Mouse (Mus musculus): ENCODE results near the gene Tomt. TPM values are rescaled to one million over a fixed set of nuclear protein-coding genes. Genes with fewer than 3 reads are reported as not detected.
A peak's percentile ranks its signal among the peaks of the same experiment; 100 is the strongest.
"Not testable (repeated sequence)": the region's sequence is repeated elsewhere in the genome, so short reads cannot be mapped to it uniquely, and the experiment has no call there.

Tomt gene
- polyA plus RNA-seq, 1 experiment from 2014 or later: 0.37 TPM

GRCm38 (mm10) chr7:101933300-101933699 lies 27.1 kb upstream of the Tomt start:
- peak overlapping the region; percentile 94 for H3K27ac ChIP-seq (replicated peaks)
- H3K27me3 ChIP-seq (ENCODE audit: low read depth, poor library complexity, severe bottlenecking): no peaks in the 10 kb centered on the region
- 11% methylated on average over 15 of the region's 15 CpGs for WGBS
- H3K4me3 ChIP-seq: peak overlapping the region; percentile 92
- DNase-seq (ENCODE audit: low spot score): no peak
- H3K36me3 ChIP-seq: peaks cover 10% of the 10 kb centered on the region
- H3K9me3 ChIP-seq (replicated peaks): no peaks in the 10 kb centered on the region
- peaks cover 31% of the 10 kb centered on the region for H3K4me1 ChIP-seq

- Histone ChIP-seq H3K27me3 (ENCODE audit: low read depth, poor library complexity, severe bottlenecking) (no peaks in the 10 kb centered on the region), H3K36me3 (peaks cover 9% of the 10 kb centered on the region; the same call in 1 of the 2 replicates), H3K4me3 (peak overlapping the region; percentile 92), H3K27ac (replicated peaks) (no peak overlapping the region), H3K9me3 (replicated peaks) (no peaks in the 10 kb centered on the region), H3K4me1 (peaks cover 31% of the 10 kb centered on the region)
- 93% methylated on average over 1 of the region's 1 CpGs for WGBS
- DNase-seq (ENCODE audit: low spot score): no peak
Measured at GRCm38 (mm10) chr7:101932551-101932950, 26.4 kb upstream of the Tomt start.

- no peak for DNase-seq (ENCODE audit: low spot score)
- Histone ChIP-seq H3K4me1 (peaks cover 7% of the 10 kb centered on the region), H3K4me3 (no peak overlapping the region), H3K36me3 (no peaks in the 10 kb centered on the region), H3K27me3 (ENCODE audit: low read depth, poor library complexity, severe bottlenecking) (no peaks in the 10 kb centered on the region), H3K9me3 (replicated peaks) (peaks cover 4% of the 10 kb centered on the region; the same call in 1 of the 2 replicates), H3K27ac (replicated peaks) (no peak overlapping the region)
- 89% methylated on average over 3 of the region's 3 CpGs for WGBS
Measured at GRCm38 (mm10) chr7:101928093-101928492, 21.9 kb upstream of the Tomt start.

- not testable (repeated sequence) for H3K9me3 ChIP-seq (replicated peaks); H3K36me3 ChIP-seq; DNase-seq (ENCODE audit: low spot score); H3K4me1 ChIP-seq; H3K4me3 ChIP-seq; H3K27me3 ChIP-seq (ENCODE audit: low read depth, poor library complexity, severe bottlenecking); H3K27ac ChIP-seq (replicated peaks)
Measured at GRCm38 (mm10) chr7:101925892-101926291, 19.7 kb upstream of the Tomt start.

- Histone ChIP-seq H3K27ac (replicated peaks) (no peak overlapping the region), H3K4me3 (no peak overlapping the region), H3K27me3 (ENCODE audit: low read depth, poor library complexity, severe bottlenecking) (no peaks in the 10 kb centered on the region), H3K9me3 (replicated peaks) (no peaks in the 10 kb centered on the region), H3K4me1 (no peaks in the 10 kb centered on the region), H3K36me3 (peaks cover 23% of the 10 kb centered on the region)
- WGBS: 6% methylated on average over 1 of the region's 1 CpGs
- DNase-seq (ENCODE audit: low spot score): peak; percentile 65
Measured at GRCm38 (mm10) chr7:101918071-101918470, 11.9 kb upstream of the Tomt start.

GRCm38 (mm10) chr7:101911982-101912381 lies 5.8 kb upstream of the Tomt start:
- Histone ChIP-seq H3K4me3 (no peak overlapping the region), H3K36me3 (peaks cover 65% of the 10 kb centered on the region), H3K9me3 (replicated peaks) (no peaks in the 10 kb centered on the region), H3K4me1 (peaks cover 9% of the 10 kb centered on the region), H3K27me3 (ENCODE audit: low read depth, poor library complexity, severe bottlenecking) (no peaks in the 10 kb centered on the region), H3K27ac (replicated peaks) (no peak overlapping the region)
- WGBS: 65% methylated on average over 3 of the region's 3 CpGs
- no peak for DNase-seq (ENCODE audit: low spot score)

GRCm38 (mm10) chr7:101910138-101910537 lies 4.0 kb upstream of the Tomt start:
- Histone ChIP-seq H3K27ac (replicated peaks) (no peak overlapping the region), H3K9me3 (replicated peaks) (no peaks in the 10 kb centered on the region), H3K36me3 (peaks cover 63% of the 10 kb centered on the region), H3K4me1 (peaks cover 21% of the 10 kb centered on the region), H3K27me3 (ENCODE audit: low read depth, poor library complexity, severe bottlenecking) (no peaks in the 10 kb centered on the region), H3K4me3 (no peak overlapping the region)
- WGBS: 79% methylated on average over 4 of the region's 4 CpGs
- no peak for DNase-seq (ENCODE audit: low spot score)

GRCm38 (mm10) chr7:101908367-101908766 lies 2.2 kb upstream of the Tomt start:
- peaks cover 26% of the 10 kb centered on the region for H3K4me1 ChIP-seq
- H3K9me3 ChIP-seq (replicated peaks): no peaks in the 10 kb centered on the region
- no peaks in the 10 kb centered on the region for H3K27me3 ChIP-seq (ENCODE audit: low read depth, poor library complexity, severe bottlenecking)
- WGBS: 84% methylated on average over 4 of the region's 4 CpGs
- no peak overlapping the region for H3K27ac ChIP-seq (replicated peaks)
- H3K36me3 ChIP-seq: peaks cover 45% of the 10 kb centered on the region
- no peak overlapping the region for H3K4me3 ChIP-seq
- no peak for DNase-seq (ENCODE audit: low spot score)

GRCm38 (mm10) chr7:101906696-101907095 lies 537 bp upstream of the Tomt start:
- Histone ChIP-seq H3K4me1 (peaks cover 26% of the 10 kb centered on the region), H3K9me3 (replicated peaks) (peaks cover 7% of the 10 kb centered on the region; the same call in 1 of the 2 replicates), H3K27me3 (ENCODE audit: low read depth, poor library complexity, severe bottlenecking) (no peaks in the 10 kb centered on the region), H3K36me3 (peaks cover 41% of the 10 kb centered on the region), H3K27ac (replicated peaks) (peak overlapping the region; percentile 95), H3K4me3 (peak overlapping the region; percentile 69)
- WGBS: 80% methylated on average over 8 of the region's 8 CpGs
- DNase-seq (ENCODE audit: low spot score): no peak

GRCm38 (mm10) chr7:101905561-101906286 lies 435 bp downstream of the Tomt start, which contains the start of gene Lamtor1:
Lamtor1 (plus strand) TSS chr7:101905904.
- peak; percentile 100 for DNase-seq (ENCODE audit: low spot score)
- Histone ChIP-seq H3K36me3 (peaks cover 37% of the 10 kb centered on the region), H3K4me3 (peak within 1 kb of the TSS; percentile 69), H3K27ac (replicated peaks) (peak within 1 kb of the TSS; percentile 95), H3K4me1 (peaks cover 26% of the 10 kb centered on the region), H3K27me3 (ENCODE audit: low read depth, poor library complexity, severe bottlenecking) (no peaks in the 10 kb centered on the region), H3K9me3 (replicated peaks) (peaks cover 7% of the 10 kb centered on the region; the same call in 1 of the 2 replicates)
- under 1% methylated on average over 61 of the region's 61 CpGs for WGBS

GRCm38 (mm10) chr7:101902846-101903245 lies 3.3 kb downstream of the Tomt start:
- Histone ChIP-seq H3K27ac (replicated peaks) (no peak overlapping the region), H3K9me3 (replicated peaks) (peaks cover 7% of the 10 kb centered on the region; the same call in 1 of the 2 replicates), H3K27me3 (ENCODE audit: low read depth, poor library complexity, severe bottlenecking) (no peaks in the 10 kb centered on the region), H3K4me1 (peaks cover 23% of the 10 kb centered on the region), H3K4me3 (no peak overlapping the region), H3K36me3 (peaks cover 40% of the 10 kb centered on the region)
- no peak for DNase-seq (ENCODE audit: low spot score)

GRCm38 (mm10) chr7:101901969-101902368 lies 4.2 kb downstream of the Tomt start:
- peaks cover 40% of the 10 kb centered on the region for H3K36me3 ChIP-seq
- peaks cover 7% of the 10 kb centered on the region; the same call in 1 of the 2 replicates for H3K9me3 ChIP-seq (replicated peaks)
- no peaks in the 10 kb centered on the region for H3K27me3 ChIP-seq (ENCODE audit: low read depth, poor library complexity, severe bottlenecking)
- H3K27ac ChIP-seq (replicated peaks): no peak overlapping the region
- no peak for DNase-seq (ENCODE audit: low spot score)
- H3K4me1 ChIP-seq: peaks cover 19% of the 10 kb centered on the region
- no peak overlapping the region for H3K4me3 ChIP-seq
- 93% methylated on average over 10 of the region's 10 CpGs for WGBS

- Histone ChIP-seq H3K4me1 (peaks cover 16% of the 10 kb centered on the region), H3K27ac (replicated peaks) (no peak overlapping the region), H3K36me3 (peaks cover 40% of the 10 kb centered on the region), H3K27me3 (ENCODE audit: low read depth, poor library complexity, severe bottlenecking) (no peaks in the 10 kb centered on the region), H3K9me3 (replicated peaks) (peaks cover 7% of the 10 kb centered on the region; the same call in 1 of the 2 replicates), H3K4me3 (no peak overlapping the region)
- DNase-seq (ENCODE audit: low spot score): no peak
- WGBS: 95% methylated on average over 16 of the region's 16 CpGs
Measured at GRCm38 (mm10) chr7:101900331-101901097, 5.6 kb downstream of the Tomt start.
